In genomic region chr13:106525406-106526206, GRCm38 (mm10) we compare ENCODE assay signal across 16 mouse cellular contexts.
DNase-seq lines count a peak whose midpoint lies in the region; ATAC-seq lines count a peak whose summit lies in the region.
"Had no signal": no experiment of that assay in that cellular context is flagged by ENCODE, and none has a peak within 500 bp of the region (broad histone marks: within the 10 kb centered on the region; RNA-seq: fewer than 3 reads in every experiment).

No protein-coding gene starts in this region.

- H3K27ac ChIP-seq in neural tube, embryonic 15.5 days (replicated peaks), result no peak overlapping the region
- H3K27ac ChIP-seq: limb, embryonic 13.5 days had no signal

- no peaks in the 10 kb centered on the region for H3K4me1 ChIP-seq in neural tube, embryonic 15.5 days
- H3K4me1 ChIP-seq: limb, embryonic 13.5 days had no signal

- H3K9me3 ChIP-seq in neural tube, embryonic 15.5 days (replicated peaks), result no peaks in the 10 kb centered on the region
- H3K9me3 ChIP-seq: limb, embryonic 13.5 days had no signal

- WGBS in neural tube, embryonic 15.5 days, result 86% methylated on average over 11 of the region's 11 CpGs

- H3K4me2 ChIP-seq in neural tube, embryonic 15.5 days, result no peak overlapping the region
- H3K4me2 ChIP-seq: heart, embryonic 11.5 days; limb, embryonic 13.5 days had no signal

- no peak overlapping the region for H3K9ac ChIP-seq in neural tube, embryonic 15.5 days (replicated peaks)
- H3K9ac ChIP-seq: limb, embryonic 13.5 days had no signal

- no peaks in the 10 kb centered on the region for H3K36me3 ChIP-seq in neural tube, embryonic 15.5 days
- H3K36me3 ChIP-seq: limb, embryonic 13.5 days had no signal

- H3K4me3 ChIP-seq in neural tube, embryonic 15.5 days (replicated peaks), result no peak overlapping the region
- H3K4me3 ChIP-seq: limb, embryonic 13.5 days; myocyte had no signal

- H3K27me3 ChIP-seq in neural tube, embryonic 15.5 days (replicated peaks), result no peaks in the 10 kb centered on the region
- H3K27me3 ChIP-seq: limb, embryonic 13.5 days had no signal

- no peak for DNase-seq in frontal cortex, postnatal 14 days (ENCODE audit: low spot score in 2 of 2)
- DNase-seq in layer of hippocampus, adult 18-20 months (ENCODE audit: low spot score in 2 of 2), result peak; percentile 19 to 67
- no peak for DNase-seq in layer of hippocampus, postnatal 10 days (ENCODE audit: low spot score in 2 of 2)
- DNase-seq in ovary, adult 18-20 months (ENCODE audit: low spot score), result peak; percentile 1
- no peak for DNase-seq in ovary, postnatal 36 days (ENCODE audit: low spot score)
- peak; percentile 10 to 13 for DNase-seq in layer of hippocampus, postnatal 36 days
- DNase-seq: cerebellum, adult 9-10 months; gastrocnemius, postnatal 10 days; heart, postnatal 36 days; spleen, adult 18-20 months; thymus, postnatal 4 days had no signal

- ATAC-seq in frontal cortex, adult (ENCODE audit: low TSS enrichment), result peak; percentile 98
- no peak for ATAC-seq in neural tube, embryonic 15.5 days (ENCODE audit: low FRiP score)

Comparison
In these comparisons a context has a peak if more than half of its experiments do, and no peak if none do; other contexts are left out.
1. DNase-seq: peak in layer of hippocampus, adult 18-20 months (2 of 2), ovary, adult 18-20 months (single experiment) and layer of hippocampus, postnatal 36 days (2 of 2); none in frontal cortex, postnatal 14 days (0 of 2), layer of hippocampus, postnatal 10 days (0 of 2) and ovary, postnatal 36 days (single experiment).